Mouse (Mus musculus) C2C12 (cell line): ENCODE measurements around the gene Etfb.

ENCODE experiments used
- CTCF ChIP-seq: IDR thresholded peaks from one replicate; pipeline ENCODE4 v1.5.1; 2011; ENCODE audit not compliant: control insufficient read depth, insufficient read depth, insufficient read length
- FOSL1 ChIP-seq: IDR thresholded peaks from one replicate; pipeline ENCODE4 v1.8.0; 2011; ENCODE audit warnings: mild to moderate bottlenecking, low read length; ENCODE audit not compliant: poor library complexity, insufficient read depth, severe bottlenecking

DNA sequence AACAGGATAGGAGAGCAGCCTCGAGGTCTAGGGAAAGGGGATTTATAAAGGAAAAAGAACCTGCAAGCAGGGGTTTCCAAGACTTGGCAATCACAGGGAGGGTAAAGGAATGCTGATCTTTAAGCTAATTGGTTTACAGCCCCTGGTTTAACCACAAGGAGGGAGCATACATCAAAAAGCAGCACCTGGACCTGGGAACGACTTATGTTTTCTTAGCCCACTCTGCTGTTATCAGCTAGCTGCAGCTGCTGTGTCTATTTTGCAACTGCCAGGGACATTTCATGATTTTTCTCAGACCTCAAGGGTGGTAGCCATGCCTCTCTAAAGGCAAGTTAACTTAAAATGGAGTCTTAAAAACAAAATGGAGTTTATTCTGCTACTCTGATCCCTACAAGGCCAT is 41.2 kb upstream of the Etfb start:
- TF ChIP-seq CTCF: no peak
- TF ChIP-seq FOSL1: no peak
